Mouse (Mus musculus): ENCODE measurements at regions not wholly inside any gene's neighbourhood (a gene's known extent, or its start where the extent isn't known, plus 50 kb on each side); places are given as distances from the start of the nearest gene placed in this dataset.

DNA sequence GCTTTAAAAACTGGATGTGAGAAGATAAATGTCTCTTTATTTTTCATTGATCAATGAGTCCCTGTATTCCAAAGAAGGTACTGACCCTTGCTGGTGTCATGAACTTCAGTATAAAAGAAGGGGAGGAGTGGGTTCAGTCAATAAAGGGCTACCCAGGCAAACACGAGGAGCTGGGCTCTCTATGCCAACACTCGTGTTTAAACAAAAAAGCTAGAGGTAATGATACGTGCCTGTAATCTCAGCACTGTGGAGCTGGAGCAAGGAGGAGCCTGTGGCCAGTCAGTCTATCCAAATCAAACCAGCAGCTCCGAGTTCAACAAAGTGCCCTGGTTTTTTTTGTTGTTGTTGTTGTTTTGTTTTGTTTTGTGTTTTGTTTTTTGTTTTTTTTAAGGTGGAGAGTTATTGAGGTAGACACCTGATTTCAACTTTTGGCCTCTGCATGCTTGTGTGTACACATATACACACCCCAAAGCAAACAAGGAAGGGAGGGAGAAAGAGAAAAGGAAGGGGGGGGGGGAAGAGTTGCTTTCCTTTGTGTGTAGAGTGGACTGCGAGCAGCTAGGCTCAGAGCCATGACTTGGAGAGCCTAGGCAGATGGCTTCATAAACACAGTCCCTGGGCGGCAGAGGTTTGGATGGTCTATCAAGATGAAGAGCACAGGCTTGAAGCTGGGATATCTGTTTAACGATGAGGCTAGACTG is 174.2 kb upstream of the Cxcr4 start:
- Histone ChIP-seq H3K9ac (replicated peaks; ENCODE audit: low read depth, low read length) (no peak overlapping the region), H3K27me3 (ENCODE audit: control insufficient read depth, insufficient read depth, low read length) (no peaks in the 10 kb centered on the region), H3K36me3 (ENCODE audit: control insufficient read depth, insufficient read depth, low read length) (no peaks in the 10 kb centered on the region), H3K27ac (ENCODE audit: low read length) (peak overlapping the region; percentile 3; the same call in 1 of the 2 replicates), H3K4me2 (replicated peaks; ENCODE audit: low read depth, low read length) (no peak overlapping the region), H3K4me1 (ENCODE audit: control insufficient read depth, insufficient read depth, low read length) (no peaks in the 10 kb centered on the region), H3K9me3 (ENCODE audit: control insufficient read depth, low read depth, low read length) (no peaks in the 10 kb centered on the region), H3K4me3 (ENCODE audit: low read depth, low read length) (no peak overlapping the region)
- 59% methylated on average over 7 of the region's 7 CpGs for WGBS
- peak; percentile 81 for ATAC-seq (ENCODE audit: insufficient number of reproducible peaks, insufficient read depth, low FRiP score, low read depth)

DNA sequence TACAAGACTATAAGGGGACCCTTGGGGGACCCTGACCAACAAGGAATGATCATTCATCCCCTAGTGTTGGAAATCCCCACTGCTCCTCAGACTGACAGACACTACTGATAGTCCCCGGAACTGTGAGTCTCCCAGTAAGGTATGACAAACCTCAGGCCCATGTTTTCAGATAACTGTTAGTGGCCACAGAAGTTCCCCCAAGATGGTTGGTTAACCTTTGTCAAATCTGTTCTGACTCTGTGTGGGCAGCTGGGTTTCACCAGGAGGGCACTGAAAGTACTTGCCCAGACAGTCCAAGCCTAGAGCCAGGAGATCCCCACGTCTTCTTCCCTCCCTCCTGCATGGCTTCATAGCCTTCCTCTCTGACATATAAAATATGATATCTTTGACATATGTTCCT is 173.5 kb upstream of the Cxcr4 start:
- H3K27ac ChIP-seq (ENCODE audit: low read length) = peak overlapping the region; percentile 3; the same call in 1 of the 2 replicates
- no peak overlapping the region for H3K4me2 ChIP-seq (replicated peaks; ENCODE audit: low read depth, low read length)
- WGBS = 68% methylated on average over 2 of the region's 2 CpGs
- H3K36me3 ChIP-seq (ENCODE audit: control insufficient read depth, insufficient read depth, low read length) = no peaks in the 10 kb centered on the region
- H3K9me3 ChIP-seq (ENCODE audit: control insufficient read depth, low read depth, low read length) = no peaks in the 10 kb centered on the region
- H3K9ac ChIP-seq (replicated peaks; ENCODE audit: low read depth, low read length) = no peak overlapping the region
- no peaks in the 10 kb centered on the region for H3K27me3 ChIP-seq (ENCODE audit: control insufficient read depth, insufficient read depth, low read length)
- H3K4me1 ChIP-seq (ENCODE audit: control insufficient read depth, insufficient read depth, low read length) = no peaks in the 10 kb centered on the region
- no peak for ATAC-seq (ENCODE audit: insufficient number of reproducible peaks, insufficient read depth, low FRiP score, low read depth)
- no peak overlapping the region for H3K4me3 ChIP-seq (ENCODE audit: low read depth, low read length)

DNA sequence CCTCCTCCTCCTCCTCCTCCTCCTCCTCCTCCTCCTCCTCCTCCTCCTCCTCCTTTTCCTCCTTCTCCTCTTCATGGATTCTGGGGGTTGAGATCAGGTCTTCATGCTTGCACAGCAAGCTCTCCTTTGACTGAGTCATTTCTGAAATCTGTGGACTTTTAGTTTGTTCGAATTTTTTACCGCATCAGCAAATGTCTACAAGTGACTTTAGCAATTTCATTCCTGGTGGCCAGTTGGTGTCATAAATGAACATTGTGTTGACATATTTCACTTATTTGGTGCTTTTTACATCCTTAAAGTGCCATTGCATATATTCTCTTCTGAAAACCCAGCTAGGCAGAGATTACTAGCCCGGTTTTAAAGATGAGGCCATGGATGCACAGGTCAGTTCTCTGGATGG is 173.0 kb upstream of the Cxcr4 start:
- no peaks in the 10 kb centered on the region for H3K9me3 ChIP-seq (ENCODE audit: control insufficient read depth, low read depth, low read length)
- no peak overlapping the region for H3K4me3 ChIP-seq (ENCODE audit: low read depth, low read length)
- 82% methylated on average over 3 of the region's 3 CpGs for WGBS
- H3K27me3 ChIP-seq (ENCODE audit: control insufficient read depth, insufficient read depth, low read length) = no peaks in the 10 kb centered on the region
- no peaks in the 10 kb centered on the region for H3K36me3 ChIP-seq (ENCODE audit: control insufficient read depth, insufficient read depth, low read length)
- H3K9ac ChIP-seq (replicated peaks; ENCODE audit: low read depth, low read length) = no peak overlapping the region
- ATAC-seq (ENCODE audit: insufficient number of reproducible peaks, insufficient read depth, low FRiP score, low read depth) = no peak
- H3K27ac ChIP-seq (ENCODE audit: low read length) = peak overlapping the region; percentile 3; the same call in 1 of the 2 replicates
- no peaks in the 10 kb centered on the region for H3K4me1 ChIP-seq (ENCODE audit: control insufficient read depth, insufficient read depth, low read length)
- no peak overlapping the region for H3K4me2 ChIP-seq (replicated peaks; ENCODE audit: low read depth, low read length)

DNA sequence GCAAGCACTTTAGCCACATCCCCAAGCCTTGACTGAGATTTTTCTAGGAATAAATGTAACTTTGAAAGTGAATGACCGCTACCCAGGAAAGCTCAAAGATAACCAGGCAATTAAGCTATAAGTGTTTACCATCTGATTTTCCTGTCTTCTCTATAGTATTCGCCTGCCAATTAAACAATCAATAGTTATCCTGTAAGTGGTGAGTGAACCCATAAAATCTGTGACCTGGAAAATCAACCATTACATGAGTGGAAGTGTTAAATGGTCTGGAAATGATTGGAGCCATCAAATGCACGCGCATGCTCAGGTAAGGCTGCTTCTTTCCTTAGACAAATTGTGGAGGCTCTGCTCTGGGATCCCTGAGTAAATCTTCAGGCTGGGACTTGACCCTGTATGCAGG is 170.8 kb upstream of the Cxcr4 start:
- H3K36me3 ChIP-seq (ENCODE audit: control insufficient read depth, insufficient read depth, low read length) = no peaks in the 10 kb centered on the region
- no peak overlapping the region for H3K9ac ChIP-seq (replicated peaks; ENCODE audit: low read depth, low read length)
- no peaks in the 10 kb centered on the region for H3K27me3 ChIP-seq (ENCODE audit: control insufficient read depth, insufficient read depth, low read length)
- no peak overlapping the region for H3K27ac ChIP-seq (ENCODE audit: low read length)
- H3K9me3 ChIP-seq (ENCODE audit: control insufficient read depth, low read depth, low read length) = no peaks in the 10 kb centered on the region
- WGBS = 78% methylated on average over 4 of the region's 4 CpGs
- ATAC-seq (ENCODE audit: insufficient number of reproducible peaks, insufficient read depth, low FRiP score, low read depth) = no peak
- no peak overlapping the region for H3K4me2 ChIP-seq (replicated peaks; ENCODE audit: low read depth, low read length)
- H3K4me1 ChIP-seq (ENCODE audit: control insufficient read depth, insufficient read depth, low read length) = no peaks in the 10 kb centered on the region
- no peak overlapping the region for H3K4me3 ChIP-seq (ENCODE audit: low read depth, low read length)

DNA sequence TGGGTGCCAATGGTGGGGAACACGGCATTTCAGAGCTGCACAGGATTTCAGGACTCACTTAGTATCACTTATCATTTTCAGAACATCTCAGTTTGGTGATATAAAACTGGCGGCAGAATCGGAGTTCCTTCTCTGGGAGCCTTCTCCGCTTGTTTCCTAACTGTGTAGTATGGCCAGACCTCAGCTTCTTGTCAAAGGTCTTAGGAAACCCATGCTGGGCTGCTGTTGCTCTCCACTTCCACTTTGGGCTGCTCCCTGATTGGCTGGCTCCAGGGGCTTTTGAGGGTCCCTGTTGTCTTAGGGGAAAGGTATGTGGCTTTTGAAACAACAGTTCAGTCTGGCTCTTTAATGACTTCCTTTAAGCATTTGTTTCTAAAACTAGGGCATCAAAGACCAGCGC is 170.0 kb upstream of the Cxcr4 start:
- no peaks in the 10 kb centered on the region for H3K36me3 ChIP-seq (ENCODE audit: control insufficient read depth, insufficient read depth, low read length)
- H3K4me1 ChIP-seq (ENCODE audit: control insufficient read depth, insufficient read depth, low read length) = no peaks in the 10 kb centered on the region
- ATAC-seq (ENCODE audit: insufficient number of reproducible peaks, insufficient read depth, low FRiP score, low read depth) = no peak
- no peak overlapping the region for H3K4me2 ChIP-seq (replicated peaks; ENCODE audit: low read depth, low read length)
- H3K27me3 ChIP-seq (ENCODE audit: control insufficient read depth, insufficient read depth, low read length) = no peaks in the 10 kb centered on the region
- 85% methylated on average over 5 of the region's 5 CpGs for WGBS
- no peak overlapping the region for H3K27ac ChIP-seq (ENCODE audit: low read length)
- H3K4me3 ChIP-seq (ENCODE audit: low read depth, low read length) = no peak overlapping the region
- no peak overlapping the region for H3K9ac ChIP-seq (replicated peaks; ENCODE audit: low read depth, low read length)
- H3K9me3 ChIP-seq (ENCODE audit: control insufficient read depth, low read depth, low read length) = no peaks in the 10 kb centered on the region

DNA sequence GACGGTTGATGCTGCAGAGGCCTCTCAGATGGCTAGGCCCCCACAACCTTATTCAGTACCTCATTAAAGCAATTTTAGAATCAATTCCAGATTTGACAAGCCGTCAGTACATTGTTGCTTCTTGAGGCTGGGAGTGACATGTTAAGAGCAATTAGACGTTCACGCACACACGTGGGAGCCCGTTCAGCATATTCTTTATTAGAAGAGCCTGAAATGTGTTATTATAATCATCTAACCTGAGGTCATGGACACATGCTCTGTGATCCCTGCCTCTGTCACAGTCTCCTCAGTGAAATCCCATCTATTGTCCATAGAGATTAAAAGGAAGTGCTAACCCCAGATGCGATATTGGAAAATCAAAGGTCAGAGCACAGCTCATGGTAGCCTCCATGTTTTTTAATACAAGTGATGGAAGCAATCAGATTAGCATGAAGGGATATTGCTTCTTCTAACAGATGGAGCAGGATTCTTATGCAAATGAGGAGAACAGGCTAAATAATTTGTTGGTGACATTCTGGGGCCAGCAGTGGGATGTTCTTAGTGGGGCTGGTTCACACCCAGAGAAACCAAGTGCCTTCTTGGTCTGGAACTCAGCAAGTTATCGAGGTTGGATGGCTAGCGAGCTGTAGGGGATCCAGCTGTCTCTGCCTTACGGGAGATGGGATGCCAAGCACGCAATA is 166.8 kb upstream of the Cxcr4 start:
- Histone ChIP-seq H3K27ac (ENCODE audit: low read length) (no peak overlapping the region), H3K27me3 (ENCODE audit: control insufficient read depth, insufficient read depth, low read length) (no peaks in the 10 kb centered on the region), H3K4me1 (ENCODE audit: control insufficient read depth, insufficient read depth, low read length) (no peaks in the 10 kb centered on the region), H3K4me3 (ENCODE audit: low read depth, low read length) (no peak overlapping the region), H3K36me3 (ENCODE audit: control insufficient read depth, insufficient read depth, low read length) (no peaks in the 10 kb centered on the region), H3K9ac (replicated peaks; ENCODE audit: low read depth, low read length) (no peak overlapping the region), H3K9me3 (ENCODE audit: control insufficient read depth, low read depth, low read length) (no peaks in the 10 kb centered on the region), H3K4me2 (replicated peaks; ENCODE audit: low read depth, low read length) (no peak overlapping the region)
- WGBS = 91% methylated on average over 11 of the region's 11 CpGs
- no peak for ATAC-seq (ENCODE audit: insufficient number of reproducible peaks, insufficient read depth, low FRiP score, low read depth)

DNA sequence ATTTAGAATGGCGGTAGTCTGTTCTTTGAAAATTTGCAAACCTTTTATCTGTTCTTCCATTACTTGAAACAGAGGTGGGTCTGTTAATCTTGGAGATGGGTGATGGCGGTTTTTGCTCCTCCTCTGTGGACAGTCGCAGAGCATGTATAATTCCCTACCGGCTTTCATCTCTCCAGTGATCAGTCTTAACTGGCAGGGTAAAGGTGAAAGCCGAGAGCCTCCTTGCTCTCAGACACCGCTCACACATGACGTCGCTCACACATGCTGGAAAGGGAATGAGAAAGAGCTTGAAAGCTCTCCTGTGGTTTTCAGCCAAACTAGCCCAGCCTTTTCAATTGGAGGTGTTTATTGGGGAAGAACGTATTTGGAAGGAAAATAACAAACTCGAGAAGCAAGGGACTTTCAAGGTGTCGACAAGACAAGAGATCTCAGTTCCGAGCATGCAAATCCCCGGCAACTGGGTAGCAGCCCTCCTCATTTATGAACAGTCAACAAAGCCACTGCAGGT is 166.3 kb upstream of the Cxcr4 start:
- ATAC-seq (ENCODE audit: insufficient number of reproducible peaks, insufficient read depth, low FRiP score, low read depth) = no peak
- WGBS = 73% methylated on average over 13 of the region's 13 CpGs
- H3K4me3 ChIP-seq (ENCODE audit: low read depth, low read length) = no peak overlapping the region
- no peak overlapping the region for H3K27ac ChIP-seq (ENCODE audit: low read length)
- H3K9ac ChIP-seq (replicated peaks; ENCODE audit: low read depth, low read length) = no peak overlapping the region
- H3K9me3 ChIP-seq (ENCODE audit: control insufficient read depth, low read depth, low read length) = no peaks in the 10 kb centered on the region
- H3K4me1 ChIP-seq (ENCODE audit: control insufficient read depth, insufficient read depth, low read length) = no peaks in the 10 kb centered on the region
- no peaks in the 10 kb centered on the region for H3K36me3 ChIP-seq (ENCODE audit: control insufficient read depth, insufficient read depth, low read length)
- H3K27me3 ChIP-seq (ENCODE audit: control insufficient read depth, insufficient read depth, low read length) = no peaks in the 10 kb centered on the region
- H3K4me2 ChIP-seq (replicated peaks; ENCODE audit: low read depth, low read length) = no peak overlapping the region

DNA sequence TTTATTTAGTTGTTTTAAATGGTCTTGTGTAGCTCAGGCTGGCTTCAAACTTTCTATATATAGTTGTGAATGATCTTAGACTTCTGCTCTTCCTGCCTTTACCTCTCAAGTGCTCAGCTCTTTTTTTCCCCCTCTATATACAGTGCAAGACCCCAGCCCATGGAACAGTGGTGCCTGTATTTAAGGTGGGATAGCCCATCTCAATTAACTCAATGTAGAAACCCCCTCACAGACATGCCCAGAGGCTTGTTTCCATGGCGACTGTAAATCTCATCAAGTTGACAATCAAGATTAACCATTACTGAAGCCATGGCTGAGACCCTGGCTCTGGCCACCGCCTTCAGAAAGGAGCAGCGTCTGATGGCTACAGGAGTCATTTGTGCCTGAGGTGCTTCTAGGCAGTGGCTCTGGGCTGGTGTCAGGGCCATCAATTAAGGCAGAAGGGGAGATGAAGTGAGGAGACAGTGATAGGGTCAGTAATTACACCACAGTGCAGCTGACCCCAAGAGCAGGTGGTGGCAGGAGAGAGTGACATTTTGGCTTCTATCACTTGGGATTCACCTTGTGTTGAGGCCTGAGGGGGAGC is 161.4 kb upstream of the Cxcr4 start:
- Histone ChIP-seq H3K27ac (ENCODE audit: low read length) (no peak overlapping the region), H3K4me3 (ENCODE audit: low read depth, low read length) (no peak overlapping the region), H3K27me3 (ENCODE audit: control insufficient read depth, insufficient read depth, low read length) (no peaks in the 10 kb centered on the region), H3K9ac (replicated peaks; ENCODE audit: low read depth, low read length) (no peak overlapping the region), H3K4me1 (ENCODE audit: control insufficient read depth, insufficient read depth, low read length) (no peaks in the 10 kb centered on the region), H3K9me3 (ENCODE audit: control insufficient read depth, low read depth, low read length) (no peaks in the 10 kb centered on the region), H3K4me2 (replicated peaks; ENCODE audit: low read depth, low read length) (no peak overlapping the region), H3K36me3 (ENCODE audit: control insufficient read depth, insufficient read depth, low read length) (no peaks in the 10 kb centered on the region)
- 54% methylated on average over 3 of the region's 3 CpGs for WGBS
- ATAC-seq (ENCODE audit: insufficient number of reproducible peaks, insufficient read depth, low FRiP score, low read depth) = no peak
